Mouse (Mus musculus): ENCODE results near the gene Litaf. TPM values are rescaled to one million over a fixed set of nuclear protein-coding genes. Genes with fewer than 3 reads are reported as not detected.

Gene Litaf
- polyA plus RNA-seq, 1 experiment from 2014 or later = 99.1 TPM

DNA sequence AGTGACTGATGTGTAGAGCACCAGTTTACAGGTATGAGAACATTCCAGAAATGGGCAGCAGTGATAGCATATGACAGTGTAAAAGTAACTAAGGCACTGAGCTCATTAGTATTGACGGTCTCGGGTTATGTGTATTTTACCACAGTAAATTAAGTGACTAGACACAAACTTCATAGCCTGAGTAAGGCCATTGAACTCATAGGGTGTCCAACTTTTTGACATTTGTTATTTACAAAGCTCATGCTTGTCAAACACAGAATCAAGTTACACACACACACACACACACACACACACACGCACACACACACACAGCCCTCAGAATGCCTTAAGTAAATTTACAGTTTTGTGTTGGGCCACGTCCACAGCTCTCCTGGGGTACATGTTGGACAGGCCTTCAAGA is 126.0 kb downstream of the Litaf start:
- H3K9ac ChIP-seq = no peak overlapping the region
- 76% methylated on average over 4 of the region's 4 CpGs for WGBS
- no peaks in the 10 kb centered on the region for H3K36me3 ChIP-seq
- no peaks in the 10 kb centered on the region for H3K4me1 ChIP-seq (replicated peaks)
- no peaks in the 10 kb centered on the region for H3K9me3 ChIP-seq
- no peak overlapping the region for H3K4me3 ChIP-seq (replicated peaks)
- no peak overlapping the region for H3K27ac ChIP-seq
- no peaks in the 10 kb centered on the region for H3K27me3 ChIP-seq (replicated peaks)
- no peak for ATAC-seq
- no peak overlapping the region for H3K4me2 ChIP-seq (replicated peaks)

DNA sequence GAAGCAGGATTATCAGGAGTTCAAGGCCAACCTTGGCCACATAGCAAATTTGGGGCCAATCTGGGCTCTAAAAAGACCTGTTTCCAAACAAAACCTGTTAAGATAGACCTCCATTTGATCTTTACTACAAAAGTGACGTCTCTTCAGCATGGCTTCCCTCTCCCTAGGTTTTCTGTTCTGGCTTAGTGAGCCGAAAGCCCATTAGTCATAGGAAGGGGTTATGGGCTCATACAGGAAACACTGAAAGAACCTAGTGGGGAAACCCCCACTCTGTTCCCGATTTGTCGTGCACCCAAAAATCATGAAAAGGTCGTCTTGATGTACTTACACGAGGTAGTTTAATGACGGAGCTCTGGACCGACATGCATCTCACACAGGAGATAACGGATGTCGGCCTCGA is 128.5 kb downstream of the Litaf start:
- H3K9ac ChIP-seq = no peak overlapping the region
- no peak for ATAC-seq
- H3K27ac ChIP-seq = no peak overlapping the region
- H3K27me3 ChIP-seq (replicated peaks) = no peaks in the 10 kb centered on the region
- H3K4me3 ChIP-seq (replicated peaks) = no peak overlapping the region
- 64% methylated on average over 11 of the region's 11 CpGs for WGBS
- H3K36me3 ChIP-seq = no peaks in the 10 kb centered on the region
- H3K4me1 ChIP-seq (replicated peaks) = no peaks in the 10 kb centered on the region
- no peaks in the 10 kb centered on the region for H3K9me3 ChIP-seq
- H3K4me2 ChIP-seq (replicated peaks) = no peak overlapping the region

DNA sequence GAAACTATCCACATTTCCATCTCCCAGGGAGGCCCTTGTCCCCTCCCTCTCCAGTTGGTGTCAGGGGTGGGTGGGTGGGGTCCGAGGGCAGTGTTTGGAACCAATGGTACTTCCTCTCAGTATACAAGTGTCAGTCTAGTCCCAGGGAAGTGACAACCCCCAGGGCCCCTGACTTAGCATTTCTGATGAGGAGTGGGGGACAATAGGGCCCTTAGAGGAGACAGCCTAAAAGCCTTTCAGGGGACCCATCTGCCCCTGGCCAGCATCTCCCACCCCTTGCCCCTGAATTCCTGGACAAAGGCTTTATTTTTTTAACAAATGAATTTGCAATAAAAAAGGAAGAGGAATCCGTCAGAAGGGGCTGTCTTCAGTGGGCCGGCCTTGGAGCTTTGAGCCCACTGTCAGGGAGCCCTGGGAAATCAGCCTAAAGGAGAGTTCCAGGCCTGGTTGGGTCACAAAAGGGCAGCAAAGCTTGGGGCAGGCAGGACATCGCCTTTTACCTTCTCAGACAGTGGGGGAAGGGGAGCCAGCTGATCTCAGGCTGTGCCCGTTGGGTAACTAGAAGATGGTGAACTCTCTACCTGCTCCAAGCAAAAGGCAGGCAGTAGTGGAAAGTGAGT is 129.1 kb downstream of the Litaf start:
- WGBS = 47% methylated on average over 5 of the region's 5 CpGs
- H3K27me3 ChIP-seq (replicated peaks) = no peaks in the 10 kb centered on the region
- H3K4me2 ChIP-seq (replicated peaks) = no peak overlapping the region

DNA sequence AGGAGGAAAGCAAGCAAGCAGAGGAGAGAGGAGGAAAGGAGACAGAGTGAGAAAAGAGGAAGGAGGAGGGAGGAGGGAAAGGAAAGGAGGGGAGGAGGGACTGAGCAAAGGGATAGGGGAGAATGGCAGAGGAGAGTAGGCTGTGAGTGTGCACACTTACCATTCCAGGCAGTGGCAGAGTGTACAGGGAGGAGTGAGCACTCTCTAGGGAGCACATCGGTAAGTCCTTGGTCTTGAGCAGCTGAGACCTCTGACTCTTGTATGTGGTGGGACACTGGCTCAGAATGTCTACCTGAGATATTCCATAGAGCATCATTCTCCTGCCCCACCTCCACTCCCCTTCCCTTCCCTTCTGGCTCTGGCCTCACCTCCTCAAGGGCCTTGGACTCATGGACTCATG is 131.9 kb downstream of the Litaf start:
- Histone ChIP-seq H3K27ac (no peak overlapping the region), H3K4me3 (replicated peaks) (no peak overlapping the region), H3K36me3 (no peaks in the 10 kb centered on the region), H3K9me3 (no peaks in the 10 kb centered on the region), H3K4me1 (replicated peaks) (no peaks in the 10 kb centered on the region), H3K4me2 (replicated peaks) (no peak overlapping the region), H3K27me3 (replicated peaks) (no peaks in the 10 kb centered on the region), H3K9ac (no peak overlapping the region)
- no peak for ATAC-seq
- WGBS = 95% methylated on average over 1 of the region's 1 CpGs

More for the DNA sequence above, 129.1 kb downstream of the Litaf start:
- Histone ChIP-seq H3K27ac (no peak overlapping the region), H3K4me1 (replicated peaks) (no peaks in the 10 kb centered on the region), H3K36me3 (no peaks in the 10 kb centered on the region), H3K4me3 (replicated peaks) (no peak overlapping the region), H3K9me3 (no peaks in the 10 kb centered on the region), H3K9ac (no peak overlapping the region)
- no peak for ATAC-seq

DNA sequence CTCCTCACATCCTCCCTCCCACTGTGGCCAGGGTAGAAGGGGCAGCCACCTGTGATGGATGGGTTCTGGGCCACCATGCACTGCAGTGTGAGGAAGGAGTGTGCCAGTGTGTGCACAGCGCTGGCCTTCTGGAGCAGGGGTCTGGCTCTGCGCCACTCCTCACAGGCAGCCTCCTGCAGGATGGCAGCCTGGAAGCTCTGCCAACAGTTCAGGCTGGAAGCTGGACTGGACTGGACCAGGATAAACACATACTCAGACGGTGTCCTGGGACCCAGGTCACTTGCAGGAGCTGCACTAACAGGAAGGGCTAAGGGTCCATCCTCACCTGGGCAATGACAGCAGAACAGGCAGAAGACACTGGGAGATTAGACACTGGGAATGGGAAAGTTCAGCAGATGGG is 132.6 kb downstream of the Litaf start:
- 67% methylated on average over 3 of the region's 3 CpGs for WGBS
- Histone ChIP-seq H3K27me3 (replicated peaks) (no peaks in the 10 kb centered on the region), H3K4me1 (replicated peaks) (no peaks in the 10 kb centered on the region), H3K4me3 (replicated peaks) (no peak overlapping the region), H3K4me2 (replicated peaks) (no peak overlapping the region), H3K9me3 (no peaks in the 10 kb centered on the region), H3K36me3 (no peaks in the 10 kb centered on the region), H3K9ac (no peak overlapping the region), H3K27ac (no peak overlapping the region)
- no peak for ATAC-seq

DNA sequence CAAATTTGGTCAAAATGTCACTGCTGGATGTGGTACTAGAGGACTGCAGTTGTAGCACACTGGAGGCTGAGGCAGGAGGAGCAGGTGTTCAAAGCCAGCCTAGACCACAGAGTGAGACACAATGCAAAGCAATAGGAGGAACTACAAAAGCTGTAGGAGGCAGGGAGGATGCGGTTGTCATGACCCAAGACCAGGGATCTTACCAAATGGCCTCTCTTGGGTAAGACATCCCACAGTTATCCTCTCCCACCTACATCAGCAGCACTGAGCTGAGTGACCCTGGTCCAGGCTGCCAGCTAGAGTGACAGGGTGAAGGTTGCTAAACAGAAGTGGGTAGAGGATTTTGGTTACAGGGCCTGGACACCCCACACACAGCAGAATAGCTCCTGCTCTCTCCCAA is 138.9 kb downstream of the Litaf start:
- Histone ChIP-seq H3K27me3 (replicated peaks) (no peaks in the 10 kb centered on the region), H3K9me3 (no peaks in the 10 kb centered on the region), H3K36me3 (no peaks in the 10 kb centered on the region), H3K4me2 (replicated peaks) (no peak overlapping the region), H3K4me1 (replicated peaks) (0 out of 2 replicates have a peak, but pooled peaks cover 4% of the 10 kb centered on the region), H3K4me3 (replicated peaks) (no peak overlapping the region), H3K9ac (no peak overlapping the region), H3K27ac (no peak overlapping the region)
- no peak for ATAC-seq
- 100% methylated on average over 1 of the region's 1 CpGs for WGBS

DNA sequence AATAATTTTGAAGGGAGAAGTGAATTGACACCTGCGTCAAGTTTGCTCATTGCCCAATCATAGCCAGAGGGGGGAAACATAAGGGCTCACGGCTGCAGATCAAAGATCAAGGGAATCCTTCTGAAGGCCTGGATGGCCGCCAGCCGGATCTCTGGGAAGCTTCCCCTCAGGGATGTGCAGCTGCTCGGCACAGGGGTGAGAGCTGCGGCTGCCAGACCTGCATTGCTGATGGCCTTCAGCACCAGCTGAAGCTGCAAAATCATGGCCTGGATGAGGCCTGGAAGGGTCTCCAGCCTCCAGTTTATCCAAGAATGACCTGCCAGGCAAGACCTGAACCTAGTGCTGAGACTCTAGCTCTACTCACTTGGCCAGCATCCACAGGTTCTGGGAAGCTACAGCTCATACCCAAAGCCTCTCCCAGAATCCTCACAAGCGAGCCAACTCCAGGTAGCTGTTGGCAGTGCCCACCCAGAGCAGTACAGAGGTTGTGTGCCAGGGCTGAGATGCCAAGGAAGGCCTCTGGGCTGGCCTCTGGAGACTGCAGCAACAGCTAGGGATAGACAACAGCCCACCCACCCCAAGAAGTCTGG is 140.3 kb downstream of the Litaf start:
- no peak; the same call in 1 of the 2 replicates for ATAC-seq
- H3K4me3 ChIP-seq (replicated peaks) = no peak overlapping the region
- H3K9me3 ChIP-seq = no peaks in the 10 kb centered on the region
- H3K27me3 ChIP-seq (replicated peaks) = no peaks in the 10 kb centered on the region
- 0 out of 2 replicates have a peak, but pooled peaks cover 4% of the 10 kb centered on the region for H3K4me1 ChIP-seq (replicated peaks)
- no peaks in the 10 kb centered on the region for H3K36me3 ChIP-seq
- H3K4me2 ChIP-seq (replicated peaks) = no peak overlapping the region
- 37% methylated on average over 7 of the region's 7 CpGs for WGBS
- H3K9ac ChIP-seq = no peak overlapping the region
- 0 out of 2 replicates have a peak overlapping the region, but pooled peaks have one; percentile 36 for H3K27ac ChIP-seq

DNA sequence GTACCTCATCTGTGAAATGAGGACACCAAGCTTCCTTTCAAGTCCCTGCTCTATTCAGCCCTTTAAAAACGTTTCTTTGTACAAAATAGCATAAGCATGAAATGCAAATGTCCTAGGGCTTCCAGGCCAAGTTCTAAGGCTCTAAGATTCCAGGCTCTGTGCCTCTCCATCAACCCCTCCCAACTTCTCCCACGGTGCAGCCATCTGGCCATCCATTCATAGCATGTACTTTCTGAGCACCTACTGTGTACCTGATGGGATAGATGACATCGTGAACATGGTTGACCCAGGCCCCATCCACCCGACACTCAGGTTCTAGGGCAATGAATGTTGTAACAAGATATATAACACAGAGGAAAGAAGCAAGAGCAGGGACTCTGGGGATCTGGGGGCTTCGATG is 142.4 kb downstream of the Litaf start:
- Histone ChIP-seq H3K36me3 (no peaks in the 10 kb centered on the region), H3K9ac (no peak overlapping the region), H3K4me1 (replicated peaks) (0 out of 2 replicates have a peak, but pooled peaks cover 4% of the 10 kb centered on the region), H3K9me3 (no peaks in the 10 kb centered on the region), H3K27me3 (replicated peaks) (no peaks in the 10 kb centered on the region), H3K27ac (no peak overlapping the region), H3K4me2 (replicated peaks) (no peak overlapping the region), H3K4me3 (replicated peaks) (no peak overlapping the region)
- WGBS = 77% methylated on average over 5 of the region's 5 CpGs
- no peak for ATAC-seq

DNA sequence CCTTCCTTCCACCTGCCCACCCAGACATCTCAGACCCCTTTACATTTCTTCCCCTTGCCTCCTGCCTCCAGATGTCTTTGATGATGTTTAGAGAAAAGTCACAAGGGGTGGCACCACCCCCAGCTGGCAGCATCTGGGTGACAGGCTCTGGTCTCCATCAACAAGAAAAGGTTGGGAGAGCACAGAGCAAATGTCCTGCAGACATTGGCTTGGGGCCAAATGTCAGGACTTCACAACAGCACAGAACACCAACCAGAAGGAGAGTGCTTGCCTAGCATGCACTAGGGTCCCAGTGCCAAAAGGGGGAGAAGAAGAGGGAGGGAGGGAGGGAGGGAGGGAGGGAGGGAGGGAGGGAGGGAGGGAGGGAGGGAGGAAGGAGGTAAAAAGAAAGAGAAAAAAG is 146.1 kb downstream of the Litaf start:
- no peaks in the 10 kb centered on the region for H3K36me3 ChIP-seq
- no peak for ATAC-seq
- no peaks in the 10 kb centered on the region for H3K4me1 ChIP-seq (replicated peaks)
- no peak overlapping the region for H3K27ac ChIP-seq
- H3K4me3 ChIP-seq (replicated peaks) = no peak overlapping the region
- no peaks in the 10 kb centered on the region for H3K27me3 ChIP-seq (replicated peaks)
- H3K4me2 ChIP-seq (replicated peaks) = no peak overlapping the region
- no peak overlapping the region for H3K9ac ChIP-seq
- H3K9me3 ChIP-seq = no peaks in the 10 kb centered on the region

DNA sequence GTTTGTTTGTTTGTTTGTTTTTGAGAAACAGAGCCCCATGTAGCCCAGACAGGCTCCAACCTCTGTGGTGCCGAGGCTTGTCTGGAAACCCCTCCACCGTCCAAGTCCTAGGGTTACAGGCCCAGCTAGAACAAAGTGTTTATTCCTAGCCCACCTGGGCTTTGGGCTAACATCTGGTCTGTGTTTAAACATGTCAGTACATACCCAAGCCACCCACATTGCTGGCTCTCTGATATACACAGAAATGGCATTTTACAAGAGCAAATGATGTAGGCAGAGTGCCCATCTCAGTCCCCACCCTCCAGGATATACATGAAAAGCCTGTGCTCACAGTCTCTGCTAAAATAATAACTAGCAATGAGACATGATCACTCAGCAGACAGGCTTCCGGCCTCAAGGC is 149.7 kb downstream of the Litaf start:
- no peak; the same call in 1 of the 2 replicates for ATAC-seq

DNA sequence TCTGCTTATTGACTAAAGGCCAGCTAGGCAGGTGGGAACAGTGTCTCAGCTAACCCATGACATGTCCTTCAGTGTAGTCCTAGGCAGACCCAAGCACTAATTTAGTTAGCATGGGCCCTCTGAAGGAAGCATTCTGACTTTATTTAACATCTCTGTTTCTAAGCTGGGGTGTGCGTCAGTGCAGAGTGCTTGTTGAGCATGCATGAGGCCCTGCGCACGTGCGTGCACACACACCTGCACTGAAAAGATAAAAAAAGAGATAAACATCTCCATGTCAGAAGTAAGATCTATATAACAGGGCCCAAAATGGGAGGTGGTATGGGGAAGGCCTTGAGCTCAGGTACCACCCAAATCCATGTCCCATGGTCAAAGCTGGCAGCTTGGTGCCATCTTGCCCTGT is 150.9 kb downstream of the Litaf start:
- Histone ChIP-seq H3K4me3 (replicated peaks) (no peak overlapping the region), H3K36me3 (no peaks in the 10 kb centered on the region), H3K27me3 (replicated peaks) (no peaks in the 10 kb centered on the region), H3K9me3 (no peaks in the 10 kb centered on the region), H3K4me2 (replicated peaks) (no peak overlapping the region), H3K27ac (no peak overlapping the region), H3K4me1 (replicated peaks) (no peaks in the 10 kb centered on the region), H3K9ac (no peak overlapping the region)
- ATAC-seq = no peak
- 89% methylated on average over 4 of the region's 4 CpGs for WGBS

More for the DNA sequence above, 149.7 kb downstream of the Litaf start:
- no peak overlapping the region for H3K4me3 ChIP-seq (replicated peaks)
- no peaks in the 10 kb centered on the region for H3K9me3 ChIP-seq
- no peaks in the 10 kb centered on the region for H3K4me1 ChIP-seq (replicated peaks)
- H3K27ac ChIP-seq = no peak overlapping the region
- H3K36me3 ChIP-seq = no peaks in the 10 kb centered on the region
- no peak overlapping the region for H3K9ac ChIP-seq
- no peak overlapping the region for H3K4me2 ChIP-seq (replicated peaks)
- 52% methylated on average over 3 of the region's 3 CpGs for WGBS
- no peaks in the 10 kb centered on the region for H3K27me3 ChIP-seq (replicated peaks)

DNA sequence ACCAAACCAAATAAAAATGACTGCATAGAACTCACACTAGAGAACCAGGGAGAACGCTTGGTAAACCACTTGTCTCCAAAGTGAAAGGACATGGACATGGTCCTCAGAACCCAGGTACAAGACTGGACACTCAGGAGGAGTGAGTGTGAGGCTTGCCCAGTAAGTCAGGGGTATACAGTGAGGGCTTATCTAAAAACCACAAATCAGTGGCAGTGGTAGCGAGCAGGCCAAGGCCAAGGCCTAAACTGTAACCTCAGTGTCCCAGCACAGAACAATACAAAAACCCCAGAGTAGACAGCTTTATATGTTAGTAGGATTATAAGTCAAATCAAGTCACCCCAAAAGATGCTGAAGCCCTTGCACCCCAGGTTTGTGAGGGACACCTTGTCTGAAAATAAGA is 154.9 kb downstream of the Litaf start:
- 87% methylated on average over 2 of the region's 2 CpGs for WGBS
- no peak overlapping the region for H3K4me2 ChIP-seq (replicated peaks)
- no peaks in the 10 kb centered on the region for H3K9me3 ChIP-seq
- H3K27me3 ChIP-seq (replicated peaks) = no peaks in the 10 kb centered on the region
- ATAC-seq = no peak
- H3K36me3 ChIP-seq = no peaks in the 10 kb centered on the region
- no peak overlapping the region for H3K4me3 ChIP-seq (replicated peaks)
- H3K27ac ChIP-seq = no peak overlapping the region
- no peak overlapping the region for H3K9ac ChIP-seq
- no peaks in the 10 kb centered on the region for H3K4me1 ChIP-seq (replicated peaks)

DNA sequence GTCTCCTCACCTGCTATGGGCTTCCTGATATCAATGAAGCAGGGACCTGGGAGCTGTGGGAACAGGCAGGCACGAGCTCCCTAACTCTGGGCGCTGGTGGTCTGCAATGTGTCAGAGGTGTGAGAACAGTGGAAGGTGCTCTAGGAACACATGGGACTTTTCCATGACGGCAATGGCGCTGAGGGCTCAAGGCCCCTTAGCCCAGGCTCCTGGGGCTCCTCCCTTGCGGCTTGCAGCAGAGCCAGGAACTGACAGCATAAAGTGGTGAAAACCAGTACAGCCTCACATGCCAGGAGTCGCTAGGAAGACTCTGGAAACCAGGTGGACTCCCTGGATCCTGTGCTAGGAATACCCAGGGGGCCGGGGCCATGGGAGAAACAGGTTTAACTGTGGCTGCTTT is 155.4 kb downstream of the Litaf start:
- Histone ChIP-seq H3K4me3 (replicated peaks) (no peak overlapping the region), H3K27ac (no peak overlapping the region), H3K9me3 (no peaks in the 10 kb centered on the region), H3K4me2 (replicated peaks) (no peak overlapping the region), H3K27me3 (replicated peaks) (no peaks in the 10 kb centered on the region), H3K4me1 (replicated peaks) (peaks cover 3% of the 10 kb centered on the region; the same call in 1 of the 2 replicates), H3K36me3 (no peaks in the 10 kb centered on the region), H3K9ac (no peak overlapping the region)
- no peak for ATAC-seq
- WGBS = 63% methylated on average over 7 of the region's 7 CpGs

Measured in intestine, embryonic 15.5 days (tissue).